Mouse (Mus musculus): Measurements from ENCODE around the gene Polr2l. TPM values are rescaled to one million over a fixed set of nuclear protein-coding genes. Genes with fewer than 3 reads are reported as not detected.

Gene Polr2l
- polyA plus RNA-seq, 1 experiment, result 48.7 TPM

- DNase-seq (ENCODE audit: low read depth), result no peak
- TF ChIP-seq CTCF (IDR thresholded peaks at IDR 0.05; ENCODE audit: borderline replicate concordance, extremely low read depth, insufficient read depth, insufficient read length) (no peak), POLR2A (IDR thresholded peaks at IDR 0.05; ENCODE audit: borderline replicate concordance, extremely low read depth, insufficient read depth, insufficient read length, poor library complexity, severe bottlenecking) (no peak)
These were observed 8.3 kb downstream of the Polr2l start for GRCm38 (mm10) chr7:141466607-141467148.

DNA sequence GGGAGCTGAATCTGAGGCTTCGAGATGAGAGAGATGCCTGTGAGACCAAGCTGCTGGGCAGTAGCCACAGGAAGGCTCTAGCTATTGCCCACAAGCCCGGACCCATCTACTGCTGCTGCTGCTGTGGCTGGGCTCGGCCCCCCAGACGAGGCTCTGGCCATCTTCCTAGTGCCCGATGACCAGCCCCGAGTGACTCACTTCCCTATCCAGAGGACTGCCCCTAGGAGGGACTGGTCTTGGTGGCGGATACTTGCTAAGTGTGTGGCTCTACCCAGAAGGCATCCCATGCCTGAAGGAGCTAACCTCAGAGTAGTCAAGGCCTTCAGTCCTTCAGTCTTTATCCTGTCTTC lies 8.9 kb downstream of the Polr2l start:
- DNase-seq (ENCODE audit: low read depth), result no peak
- TF ChIP-seq POLR2A (IDR thresholded peaks at IDR 0.05; ENCODE audit: borderline replicate concordance, extremely low read depth, insufficient read depth, insufficient read length, poor library complexity, severe bottlenecking), result no peak
- no peak for TF ChIP-seq CTCF (IDR thresholded peaks at IDR 0.05; ENCODE audit: borderline replicate concordance, extremely low read depth, insufficient read depth, insufficient read length)

DNA sequence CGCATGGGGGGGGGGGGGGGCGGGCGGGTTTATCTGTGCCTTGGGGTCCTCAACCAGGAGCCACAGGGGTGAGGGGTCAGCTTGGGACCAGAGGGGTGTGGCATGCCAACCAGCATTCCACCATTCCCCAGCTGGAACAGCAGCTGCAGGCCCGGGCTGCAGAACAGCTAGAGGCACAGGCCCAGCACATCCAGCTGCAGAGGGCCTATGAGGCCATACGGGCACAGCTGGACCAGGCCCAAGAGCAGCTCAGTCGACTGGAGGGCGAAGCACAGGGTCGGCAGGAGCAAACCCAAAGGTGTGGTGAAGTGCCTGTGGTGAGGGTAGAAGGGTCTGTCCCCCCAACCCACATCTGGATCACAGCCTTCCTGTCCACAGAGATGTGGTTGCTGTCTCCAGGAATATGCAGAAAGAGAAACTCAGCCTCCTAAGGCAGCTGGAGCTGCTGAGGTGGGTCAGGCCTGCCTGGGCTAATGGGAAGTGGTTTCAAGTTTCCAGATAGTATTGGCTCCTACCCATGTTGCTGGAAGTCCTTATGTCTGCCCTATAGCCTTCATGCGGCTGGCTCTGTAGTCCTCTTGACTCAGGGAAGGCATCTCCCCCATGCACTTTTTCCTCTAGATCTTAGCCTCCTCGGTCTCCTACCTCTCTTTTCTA lies 9.4 kb downstream of the Polr2l start:
- DNase-seq (ENCODE audit: low read depth), result no peak
- TF ChIP-seq CTCF (IDR thresholded peaks at IDR 0.05; ENCODE audit: borderline replicate concordance, extremely low read depth, insufficient read depth, insufficient read length) (no peak), POLR2A (IDR thresholded peaks at IDR 0.05; ENCODE audit: borderline replicate concordance, extremely low read depth, insufficient read depth, insufficient read length, poor library complexity, severe bottlenecking) (no peak)

- TF ChIP-seq CTCF (IDR thresholded peaks at IDR 0.05; ENCODE audit: borderline replicate concordance, extremely low read depth, insufficient read depth, insufficient read length) (no peak), POLR2A (IDR thresholded peaks at IDR 0.05; ENCODE audit: borderline replicate concordance, extremely low read depth, insufficient read depth, insufficient read length, poor library complexity, severe bottlenecking) (no peak)
- DNase-seq (ENCODE audit: low read depth), result no peak
These were observed 10.2 kb downstream of the Polr2l start for GRCm38 (mm10) chr7:141464603-141465201.

GRCm38 (mm10) chr7:141463824-141464602 lies 10.9 kb downstream of the Polr2l start:
- TF ChIP-seq POLR2A (IDR thresholded peaks at IDR 0.05; ENCODE audit: borderline replicate concordance, extremely low read depth, insufficient read depth, insufficient read length, poor library complexity, severe bottlenecking) (no peak), CTCF (IDR thresholded peaks at IDR 0.05; ENCODE audit: borderline replicate concordance, extremely low read depth, insufficient read depth, insufficient read length) (no peak)
- no peak for DNase-seq (ENCODE audit: low read depth)

DNA sequence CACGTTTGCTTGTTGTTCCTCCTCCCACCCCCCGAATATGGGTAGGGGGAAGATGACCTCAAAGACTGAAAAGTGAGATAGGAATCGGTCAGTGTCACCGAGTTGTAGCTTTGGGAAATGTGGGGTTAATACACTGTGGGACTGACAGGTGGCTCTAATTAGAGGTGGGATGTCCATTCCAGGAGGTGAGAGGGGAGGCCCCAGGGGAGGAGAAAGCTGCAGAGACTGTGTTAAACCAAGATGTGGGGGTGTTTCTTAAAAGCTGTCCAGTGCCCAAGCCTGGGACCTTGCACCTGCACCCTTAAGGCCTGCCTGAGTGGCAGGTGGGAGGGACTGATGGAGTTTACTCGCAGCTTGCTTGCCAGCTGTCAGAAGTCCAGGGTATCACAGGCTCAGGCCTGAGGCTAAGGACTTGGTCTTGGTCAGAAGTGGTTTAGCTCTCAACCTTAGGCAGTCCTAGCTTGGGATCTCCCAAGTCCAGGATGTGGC lies 12.6 kb downstream of the Polr2l start:
- TF ChIP-seq POLR2A (IDR thresholded peaks at IDR 0.05; ENCODE audit: borderline replicate concordance, extremely low read depth, insufficient read depth, insufficient read length, poor library complexity, severe bottlenecking) (no peak), CTCF (IDR thresholded peaks at IDR 0.05; ENCODE audit: borderline replicate concordance, extremely low read depth, insufficient read depth, insufficient read length) (no peak)
- no peak for DNase-seq (ENCODE audit: low read depth)

- no peak for DNase-seq (ENCODE audit: low read depth)
- TF ChIP-seq CTCF (IDR thresholded peaks at IDR 0.05; ENCODE audit: borderline replicate concordance, extremely low read depth, insufficient read depth, insufficient read length) (no peak), POLR2A (IDR thresholded peaks at IDR 0.05; ENCODE audit: borderline replicate concordance, extremely low read depth, insufficient read depth, insufficient read length, poor library complexity, severe bottlenecking) (no peak)
These were observed 13.2 kb downstream of the Polr2l start for GRCm38 (mm10) chr7:141461521-141462332.

DNA sequence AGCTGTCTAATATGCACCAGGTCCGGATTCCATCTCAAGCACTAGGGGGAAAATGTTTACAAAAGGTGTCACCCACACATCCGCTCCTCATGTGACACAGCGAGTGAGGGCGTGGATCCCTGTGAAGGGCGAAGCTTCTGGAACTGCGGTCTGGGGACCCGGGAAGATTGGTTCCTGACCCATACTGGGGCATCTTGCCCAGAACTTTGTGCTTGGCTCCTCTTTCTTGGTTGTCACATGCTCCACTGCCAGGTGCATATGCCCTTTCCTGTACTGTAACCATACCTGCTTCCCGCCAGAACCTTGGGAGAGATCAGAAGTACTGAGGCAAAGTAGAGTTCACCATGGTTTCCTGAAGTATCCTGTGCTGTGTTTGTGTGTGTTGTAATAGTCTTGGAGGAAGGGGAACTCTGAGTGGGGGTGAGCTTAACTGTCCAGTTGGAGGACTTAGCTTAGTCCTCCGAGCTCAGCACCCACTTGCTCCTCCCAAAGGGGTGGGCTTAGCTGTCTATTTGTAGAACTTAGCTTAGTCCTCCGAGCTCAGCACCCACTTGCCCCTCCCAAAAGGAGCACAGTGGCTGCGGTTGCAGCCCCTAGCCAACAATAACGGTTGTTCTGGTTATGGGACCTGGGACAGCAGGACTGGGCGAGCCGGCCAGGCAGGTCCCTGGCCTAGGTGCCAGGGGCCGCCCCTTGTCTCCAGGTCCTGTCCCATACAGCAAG lies 14.4 kb downstream of the Polr2l start, which contains the start of gene Cracr2b:
Gene Cracr2b (plus strand): TSS at position 704 of the 723 bp plus-strand sequence.
- DNase-seq (ENCODE audit: low read depth), result no peak
- no peak for TF ChIP-seq POLR2A (IDR thresholded peaks at IDR 0.05; ENCODE audit: borderline replicate concordance, extremely low read depth, insufficient read depth, insufficient read length, poor library complexity, severe bottlenecking)

- no peak for TF ChIP-seq POLR2A (IDR thresholded peaks at IDR 0.05; ENCODE audit: borderline replicate concordance, extremely low read depth, insufficient read depth, insufficient read length, poor library complexity, severe bottlenecking)
- no peak for TF ChIP-seq CTCF (IDR thresholded peaks at IDR 0.05; ENCODE audit: borderline replicate concordance, extremely low read depth, insufficient read depth, insufficient read length)
- DNase-seq (ENCODE audit: low read depth), result no peak
These were observed 14.9 kb downstream of the Polr2l start for GRCm38 (mm10) chr7:141460001-141460390.

DNA sequence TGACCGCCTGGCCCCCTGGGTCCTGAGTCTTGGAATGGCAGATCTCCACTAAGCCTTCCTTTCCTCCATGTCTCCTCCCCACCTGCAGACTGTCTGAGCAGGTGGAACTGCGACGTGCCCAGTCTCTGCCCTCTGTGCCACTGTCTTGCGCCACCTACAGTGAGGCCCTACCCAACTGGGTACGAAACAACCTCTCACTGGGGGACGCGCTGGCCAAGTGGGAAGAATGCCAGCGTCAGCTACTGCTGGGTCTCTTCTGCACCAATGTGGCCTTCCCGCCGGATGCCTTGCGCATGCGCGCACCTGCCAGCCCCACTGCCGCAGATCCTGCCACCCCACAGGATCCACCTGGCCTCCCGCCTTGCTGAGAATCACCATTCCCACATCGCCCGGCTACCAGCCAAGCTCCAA lies 15.6 kb downstream of the Polr2l start:
- DNase-seq (ENCODE audit: low read depth), result no peak
- TF ChIP-seq POLR2A (IDR thresholded peaks at IDR 0.05; ENCODE audit: borderline replicate concordance, extremely low read depth, insufficient read depth, insufficient read length, poor library complexity, severe bottlenecking) (no peak), CTCF (IDR thresholded peaks at IDR 0.05; ENCODE audit: borderline replicate concordance, extremely low read depth, insufficient read depth, insufficient read length) (no peak)
